Mouse (Mus musculus): ENCODE data around the gene Dnajc15. TPM values are rescaled to one million over a fixed set of nuclear protein-coding genes. Genes with fewer than 3 reads are reported as not detected.
A peak's percentile ranks its signal among the peaks of the same experiment; 100 is the strongest.
"Not testable (repeated sequence)": the region's sequence is repeated elsewhere in the genome, so short reads cannot be mapped to it uniquely, and the experiment has no call there.

The Dnajc15 gene
- total RNA-seq (2021) = 460 and 483 TPM in 2 replicates
- long read RNA-seq, experiment 1, full-length matches to known transcripts = 253 of 269 reads
- long read RNA-seq, experiment 1, partial matches to known transcripts = 5 of 269 reads
- long read RNA-seq, experiment 1, other reads (novel, unspliced or antisense) = 11 of 269 reads
- long read RNA-seq, experiment 2, full-length matches to known transcripts = 312 of 333 reads
- long read RNA-seq, experiment 2, partial matches to known transcripts = 5 of 333 reads
- long read RNA-seq, experiment 2, other reads (novel, unspliced or antisense) = 16 of 333 reads

DNA sequence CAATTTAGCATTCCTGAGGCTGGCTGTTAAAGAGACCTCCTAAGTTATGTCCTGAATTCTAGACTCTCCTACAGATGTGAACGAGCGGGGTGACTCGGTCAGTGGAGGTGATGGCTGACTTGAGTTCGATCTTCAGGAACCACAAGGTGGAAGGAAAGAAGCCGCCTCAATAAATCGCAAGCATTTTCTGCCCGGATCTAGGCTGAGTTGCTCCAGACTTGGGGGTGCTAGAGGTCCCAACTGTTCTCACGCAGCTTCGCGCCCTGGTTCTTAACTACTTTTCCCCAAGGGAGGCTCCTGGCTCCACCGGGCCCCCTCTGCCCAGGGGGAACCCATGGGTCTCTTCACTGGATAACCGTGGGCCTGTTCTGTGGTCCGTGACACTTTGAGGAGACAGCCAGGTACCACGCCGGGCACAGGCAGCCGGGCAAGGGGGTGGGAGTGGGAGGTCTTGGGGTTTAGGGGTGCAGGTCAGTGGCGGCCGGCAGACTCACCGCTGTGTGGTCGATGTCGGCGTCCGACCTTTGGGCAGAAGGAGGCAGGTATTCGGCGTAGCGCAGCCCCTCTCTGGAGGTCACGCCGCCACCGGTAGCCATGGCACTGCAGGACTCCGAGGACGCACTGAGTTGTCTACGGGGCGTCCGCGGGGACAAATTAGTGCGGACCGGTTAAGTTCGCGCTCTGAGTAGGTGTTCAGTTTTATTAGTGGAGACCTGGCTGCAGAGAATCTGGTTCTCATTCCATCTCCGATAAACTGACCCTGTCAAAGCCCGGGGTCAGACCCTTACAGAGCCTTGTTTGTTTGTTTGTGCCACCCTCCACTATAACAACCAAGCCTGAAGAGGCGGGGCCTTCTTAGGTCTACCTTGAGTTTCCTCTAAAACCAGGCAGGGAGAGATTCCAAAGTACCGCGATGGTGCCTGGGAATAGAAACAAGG lies at the start of gene Dnajc15:
TSS of gene Dnajc15 (minus strand) at position 822 of the 938 bp plus-strand sequence.
- DNase-seq = peak; percentile 93

- DNase-seq = no peak
Observed at GRCm38 (mm10) chr14:77923076-77923865, 48.3 kb upstream of the Dnajc15 start.

DNA sequence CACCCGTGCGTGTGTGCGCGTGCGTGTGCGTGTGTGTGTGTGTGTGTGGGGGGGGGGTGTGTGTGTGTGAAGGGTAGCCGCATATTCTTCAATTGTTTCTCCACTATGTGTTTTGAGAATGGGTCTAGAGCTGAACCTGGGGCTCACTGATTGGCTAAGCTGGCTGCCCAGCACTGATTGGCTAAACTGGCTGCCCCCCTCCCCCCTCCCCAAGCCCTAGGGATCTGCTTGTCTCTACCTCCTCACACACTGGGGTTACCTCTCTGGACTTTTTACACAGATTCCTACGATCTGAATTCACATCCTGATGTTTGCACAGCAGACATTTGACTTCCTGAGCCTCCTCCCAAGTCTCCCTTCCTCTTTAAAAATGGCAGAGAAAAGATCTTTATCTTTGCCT lies 46.7 kb upstream of the Dnajc15 start:
- no peak for DNase-seq

DNA sequence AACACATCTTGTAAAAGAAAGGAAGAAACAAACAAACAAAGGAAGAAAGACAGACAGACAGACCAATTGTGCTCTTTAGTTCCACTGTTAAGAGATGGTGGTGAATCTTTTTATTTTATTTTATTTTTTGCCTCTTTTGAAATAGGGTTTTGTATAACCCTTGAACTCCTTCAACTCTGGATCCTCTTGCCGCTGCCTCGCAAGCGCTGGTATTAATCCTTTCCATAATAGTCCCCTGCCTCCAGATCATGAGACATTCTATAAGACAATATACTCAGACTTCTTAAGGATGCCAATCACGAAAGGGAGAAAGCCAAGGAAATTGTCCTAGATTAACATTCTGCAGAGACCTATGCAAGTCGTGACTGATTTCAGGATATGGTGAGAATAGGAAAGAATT lies 40.9 kb upstream of the Dnajc15 start:
- DNase-seq = no peak

GRCm38 (mm10) chr14:77906586-77906985 lies 31.7 kb upstream of the Dnajc15 start:
- DNase-seq = no peak

DNA sequence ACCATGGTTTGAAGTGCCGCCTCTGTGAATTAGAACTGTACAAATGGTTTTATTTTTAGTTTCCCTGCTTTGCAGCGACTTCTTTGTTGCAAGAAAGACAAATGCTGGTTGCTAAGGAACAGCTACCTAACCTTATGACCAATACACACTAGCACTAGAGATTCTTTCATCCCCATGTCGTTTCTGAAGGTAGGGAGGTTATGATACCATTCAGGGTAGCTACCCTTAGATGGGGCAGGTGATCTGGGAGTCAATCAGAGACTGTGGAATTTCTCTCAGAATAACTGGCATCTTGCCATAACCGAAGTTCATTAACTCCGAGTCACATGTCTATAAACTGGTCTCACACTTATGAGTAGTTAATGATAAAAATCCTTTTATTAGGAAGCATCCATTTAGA lies 30.5 kb upstream of the Dnajc15 start:
- DNase-seq = no peak

DNA sequence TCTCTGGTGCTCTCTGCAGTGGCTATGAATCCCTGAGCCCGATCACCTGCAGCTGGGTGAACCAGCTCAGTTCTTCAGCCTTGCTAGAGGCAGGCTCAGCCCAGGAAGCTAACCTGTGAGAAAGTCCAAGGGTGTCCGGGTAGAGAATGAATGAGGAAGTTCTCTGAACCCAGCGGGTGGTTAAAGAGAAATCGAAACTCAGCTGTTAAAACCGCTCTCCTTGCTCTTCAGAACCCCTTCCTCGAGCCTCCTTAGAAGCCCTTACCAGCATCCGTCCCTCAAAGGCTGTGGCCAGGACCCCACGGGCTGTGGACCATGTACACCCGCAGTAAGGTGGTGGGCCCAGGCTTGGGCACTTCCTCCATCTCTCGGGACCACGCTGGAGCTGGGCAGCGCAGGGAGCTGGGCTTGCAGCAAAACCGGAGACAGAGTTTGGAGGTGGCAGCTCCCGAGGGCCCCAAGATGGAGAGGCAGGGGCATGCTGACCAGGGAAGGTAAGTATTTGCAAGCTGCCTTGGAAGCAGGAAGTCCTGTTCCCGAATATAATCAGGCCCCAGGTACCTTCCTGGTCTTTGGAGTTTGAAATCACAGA lies 29.3 kb upstream of the Dnajc15 start, which contains the start of gene Epsti1:
TSS of gene Epsti1 (plus strand) at position 69 of the 592 bp plus-strand sequence.
- DNase-seq = peak; percentile 19

DNA sequence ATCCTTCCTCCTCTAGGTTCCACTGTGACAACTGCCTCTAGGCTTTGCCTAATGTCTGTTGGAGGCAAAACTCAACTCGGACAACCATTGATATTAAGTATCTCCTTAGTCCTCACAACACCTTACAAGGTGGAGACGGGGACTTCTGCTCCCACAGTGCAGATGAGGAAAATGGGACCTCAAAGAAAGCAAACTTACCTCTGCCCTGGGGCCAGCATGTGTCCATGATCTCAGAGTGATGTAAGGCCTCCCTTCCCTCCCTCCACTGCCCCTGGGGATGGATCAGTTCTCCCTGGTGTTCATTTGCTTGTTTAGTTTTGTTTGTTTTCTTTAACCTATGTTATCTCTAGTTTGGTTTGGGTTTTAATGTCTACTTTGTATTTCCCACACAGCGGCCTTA lies 27.6 kb upstream of the Dnajc15 start:
- DNase-seq = no peak

GRCm38 (mm10) chr14:77895951-77896350 lies 21.0 kb upstream of the Dnajc15 start:
- DNase-seq = no peak

DNA sequence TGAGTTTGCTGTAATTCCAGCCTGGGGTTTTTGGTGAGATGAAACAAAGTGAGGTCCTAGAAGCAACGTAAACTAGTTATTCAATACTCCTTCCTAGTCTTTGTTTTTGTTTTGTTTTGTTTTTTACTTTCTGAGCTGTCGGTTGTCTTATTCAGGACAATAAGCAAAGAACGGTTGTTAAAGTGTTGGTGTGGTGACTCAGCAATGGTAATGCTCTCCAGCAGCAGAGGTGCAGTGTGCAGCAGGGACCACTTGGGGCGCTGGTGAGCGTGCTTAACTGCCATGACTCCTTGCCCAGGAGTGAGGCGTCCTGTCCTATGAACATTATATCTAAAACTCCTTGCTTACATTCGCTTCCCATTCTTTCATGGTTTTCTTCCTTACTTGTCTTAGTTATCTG lies 15.0 kb upstream of the Dnajc15 start:
- DNase-seq = no peak

DNA sequence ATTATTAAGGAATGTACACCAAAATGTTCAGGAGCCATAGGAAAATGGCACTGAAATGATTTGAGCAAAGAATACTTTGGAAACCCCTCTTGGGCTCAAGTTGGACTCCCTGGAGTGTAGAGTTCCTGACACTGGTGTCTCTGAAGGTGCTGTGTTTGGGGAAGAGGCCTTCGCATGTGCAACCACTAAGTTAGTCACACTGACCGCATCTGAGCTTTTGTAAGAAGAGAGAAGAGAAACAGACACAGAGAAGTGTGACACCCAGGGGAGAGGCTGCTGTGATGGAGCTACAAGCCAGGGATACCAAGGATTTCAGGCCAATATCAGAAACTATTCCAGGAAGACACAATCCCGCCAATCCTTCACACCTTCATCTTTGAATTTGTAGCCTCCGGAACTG lies 12.0 kb upstream of the Dnajc15 start:
- DNase-seq = no peak

GRCm38 (mm10) chr14:77886376-77886775 lies 11.5 kb upstream of the Dnajc15 start:
- DNase-seq = no peak

GRCm38 (mm10) chr14:77882669-77883068 lies 7.7 kb upstream of the Dnajc15 start:
- DNase-seq = no peak

DNA sequence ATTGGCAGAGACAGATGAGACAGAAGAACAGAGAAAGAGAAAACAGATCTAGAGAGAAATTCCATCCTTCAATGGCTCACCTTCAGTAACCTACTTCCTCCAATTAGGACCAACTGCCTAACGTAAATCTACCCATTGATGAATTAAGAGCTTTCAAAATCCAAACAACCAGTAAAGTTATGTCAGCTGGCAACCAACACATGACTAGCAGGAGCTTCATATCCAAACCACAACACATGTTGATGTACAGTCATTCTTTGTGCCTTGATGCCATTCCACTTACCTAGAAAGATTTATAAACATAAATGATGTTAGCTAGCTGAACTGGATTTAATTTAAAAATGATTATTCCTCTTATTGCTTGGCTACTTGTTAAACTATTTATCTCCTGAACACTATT lies 7.1 kb upstream of the Dnajc15 start:
- no peak for DNase-seq

- DNase-seq = not testable (repeated sequence)
Observed at GRCm38 (mm10) chr14:77877876-77878275, 3.0 kb upstream of the Dnajc15 start.

DNA sequence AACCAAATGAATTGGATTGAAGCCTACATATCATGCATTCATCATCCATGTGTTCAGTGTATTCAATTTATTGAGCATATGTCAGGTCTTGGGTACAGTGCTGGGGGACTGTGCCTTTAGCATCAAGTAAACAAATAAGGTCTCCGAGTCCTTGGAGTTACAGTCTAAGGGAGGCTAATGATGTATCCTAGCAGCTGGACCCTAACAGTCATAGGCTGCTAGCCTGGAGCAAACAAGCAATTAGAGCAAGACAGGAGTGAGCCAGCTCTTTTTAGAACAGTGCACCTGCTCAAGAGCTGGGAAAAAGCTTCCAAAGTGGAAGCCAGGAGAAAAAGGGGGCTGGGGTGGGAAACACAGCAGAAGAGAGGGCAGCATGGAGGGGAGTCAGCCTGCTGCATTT lies 1.3 kb upstream of the Dnajc15 start:
- DNase-seq = no peak

GRCm38 (mm10) chr14:77871380-77871975 lies 3.4 kb downstream of the Dnajc15 start:
- no peak for DNase-seq

DNA sequence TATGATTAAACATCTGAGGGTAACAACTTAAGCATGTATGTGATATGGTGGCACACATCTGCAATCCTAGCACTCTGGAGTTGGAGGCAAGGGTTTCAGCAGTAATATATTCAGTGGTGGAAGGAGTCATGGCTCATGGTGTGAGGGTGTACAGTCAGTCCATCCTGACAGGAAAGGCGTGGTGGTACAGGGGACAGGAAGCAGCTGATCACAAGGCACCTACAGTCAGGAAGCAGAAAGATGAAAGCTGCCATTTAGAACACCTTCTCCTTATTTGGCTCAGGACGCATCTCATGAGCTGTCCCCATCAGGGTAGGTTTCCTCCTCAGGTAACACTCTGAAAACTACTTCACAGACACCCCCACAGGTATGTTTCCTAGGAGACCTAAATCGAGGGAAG lies 4.0 kb downstream of the Dnajc15 start:
- no peak for DNase-seq

DNA sequence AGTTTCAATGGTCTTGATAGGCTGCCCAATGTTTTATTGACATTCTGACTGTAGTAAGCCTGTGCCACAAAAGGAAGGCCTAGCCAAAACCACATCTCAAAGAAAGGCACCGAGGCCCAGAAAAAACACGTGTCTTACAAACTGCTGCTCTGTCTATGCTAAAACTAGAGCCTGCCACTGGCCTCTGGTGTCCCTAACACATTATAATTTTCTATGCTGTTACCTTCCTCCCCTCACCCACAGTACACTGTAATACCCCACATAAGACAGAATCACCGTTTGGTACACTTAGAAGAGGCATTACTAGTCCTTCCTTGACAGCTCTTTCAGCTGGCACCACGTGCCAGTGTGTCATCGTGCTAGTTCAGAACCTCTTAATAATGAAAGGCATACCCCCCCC lies 7.3 kb downstream of the Dnajc15 start:
- DNase-seq = no peak

- no peak for DNase-seq
Observed at GRCm38 (mm10) chr14:77864510-77864909, 10.4 kb downstream of the Dnajc15 start.

DNA sequence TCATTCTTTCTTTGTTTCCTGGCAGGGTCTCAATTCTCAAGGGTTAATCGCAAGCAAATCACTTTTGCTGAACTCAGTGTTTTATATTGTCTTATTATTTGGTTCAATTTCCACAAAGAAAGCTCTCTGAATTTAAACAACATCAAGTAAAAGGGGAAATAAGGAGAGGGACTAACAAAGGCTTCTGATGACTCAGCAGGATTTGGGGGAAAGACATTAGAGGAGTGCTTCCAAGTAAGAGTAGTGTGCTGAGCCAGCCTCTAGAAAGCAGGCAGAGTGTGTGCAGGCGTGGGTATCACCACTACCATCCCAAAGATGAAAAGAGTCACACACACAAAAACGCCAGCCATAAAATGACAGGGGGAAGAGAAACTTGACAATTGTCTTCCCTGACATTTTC lies 10.9 kb downstream of the Dnajc15 start:
- no peak for DNase-seq
